19 mouse cellular contexts compared by ENCODE assay signal in the genomic region with DNA sequence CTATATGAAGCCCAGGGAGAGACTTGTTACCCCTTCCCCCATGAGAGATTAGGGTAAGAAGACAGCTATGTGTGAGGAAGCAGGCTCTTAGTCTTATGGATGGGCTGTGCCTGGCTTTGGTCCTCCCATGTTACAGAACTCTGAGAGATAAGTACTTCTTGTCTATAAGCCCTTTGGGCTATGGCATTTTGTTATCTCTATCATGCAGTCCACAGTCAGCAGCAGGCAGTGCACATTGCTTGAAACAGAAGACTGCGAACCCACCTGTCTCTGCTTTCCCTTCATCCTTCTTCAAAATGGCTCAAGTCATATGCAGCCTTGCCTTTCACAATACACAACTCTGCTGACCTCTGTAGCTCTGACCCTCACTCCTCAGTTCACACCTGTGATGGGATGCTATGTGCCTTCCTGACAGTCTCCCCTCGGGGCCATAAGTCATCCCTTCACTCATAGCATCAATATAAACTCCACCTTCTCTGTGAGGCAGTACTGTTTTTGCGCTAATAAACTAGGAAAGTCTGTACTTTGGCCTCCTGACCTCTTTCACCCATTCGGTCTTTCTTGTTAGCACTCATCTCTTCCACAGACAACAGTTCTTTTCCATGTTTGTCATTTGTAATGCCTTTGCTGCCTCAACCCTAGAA.
DNase-seq lines count a peak whose midpoint lies in the region; ATAC-seq and TF ChIP-seq lines count a peak whose summit lies in the region.
"Had no signal": no experiment of that assay in that cellular context is flagged by ENCODE, and none has a peak within 500 bp of the region (broad histone marks: within the 10 kb centered on the region; RNA-seq: fewer than 3 reads in every experiment).

No protein-coding gene starts in this region.

- peak overlapping the region; percentile 43 for H3K4me2 ChIP-seq in liver, embryonic 11.5 days
- no peak overlapping the region for H3K4me2 ChIP-seq in heart, embryonic 12.5 days
- H3K4me2 ChIP-seq in midbrain, embryonic 14.5 days (ENCODE audit: low read length): no peak overlapping the region
- H3K4me2 ChIP-seq: embryonic facial prominence, embryonic 13.5 days; forebrain, embryonic 12.5 days; neural tube, embryonic 12.5 days had no signal

- no peaks in the 10 kb centered on the region for H3K27me3 ChIP-seq in liver, embryonic 11.5 days (replicated peaks; ENCODE audit: control insufficient read depth, insufficient read depth, low read length)
- no peaks in the 10 kb centered on the region for H3K27me3 ChIP-seq in small intestine, adult 2 months (ENCODE audit: control insufficient read depth, insufficient read depth, low read length)
- no peaks in the 10 kb centered on the region for H3K27me3 ChIP-seq in heart, embryonic 12.5 days (replicated peaks)
- no peaks in the 10 kb centered on the region for H3K27me3 ChIP-seq in midbrain, embryonic 14.5 days (ENCODE audit: control insufficient read depth, insufficient read depth, low read length)
- H3K27me3 ChIP-seq: forebrain, embryonic 12.5 days; neural tube, embryonic 12.5 days had no signal

- no peaks in the 10 kb centered on the region for H3K9me3 ChIP-seq in liver, embryonic 11.5 days (ENCODE audit: control insufficient read depth, low read length)
- H3K9me3 ChIP-seq in heart, embryonic 12.5 days (replicated peaks): no peaks in the 10 kb centered on the region
- no peaks in the 10 kb centered on the region for H3K9me3 ChIP-seq in midbrain, embryonic 14.5 days (ENCODE audit: control insufficient read depth, low read length)
- H3K9me3 ChIP-seq: embryonic facial prominence, embryonic 13.5 days; forebrain, embryonic 12.5 days; neural tube, embryonic 12.5 days had no signal

- intact Hi-C loops in heart, postnatal 36 days (cut with DNase I): no loop called here

- H3K36me3 ChIP-seq in liver, embryonic 11.5 days (ENCODE audit: control insufficient read depth, insufficient read depth, low read length): no peaks in the 10 kb centered on the region
- H3K36me3 ChIP-seq in small intestine, adult 2 months (ENCODE audit: control insufficient read depth, insufficient read depth, low read length): no peaks in the 10 kb centered on the region
- H3K36me3 ChIP-seq in heart, embryonic 12.5 days: no peaks in the 10 kb centered on the region
- no peaks in the 10 kb centered on the region for H3K36me3 ChIP-seq in midbrain, embryonic 14.5 days (ENCODE audit: control insufficient read depth, insufficient read depth, low read length)
- H3K36me3 ChIP-seq: embryonic facial prominence, embryonic 13.5 days; forebrain, embryonic 12.5 days; neural tube, embryonic 12.5 days had no signal

- H3K4me1 ChIP-seq in liver, embryonic 11.5 days (replicated peaks; ENCODE audit: control insufficient read depth, insufficient read depth, low read length): peaks cover 20% of the 10 kb centered on the region
- H3K4me1 ChIP-seq in small intestine, adult 2 months (ENCODE audit: control insufficient read depth, insufficient read depth, insufficient read length, low read length): peaks cover 11% of the 10 kb centered on the region; the same call in 1 of the 2 replicates
- H3K4me1 ChIP-seq in heart, embryonic 12.5 days (replicated peaks): peaks cover 16% of the 10 kb centered on the region
- H3K4me1 ChIP-seq in midbrain, embryonic 14.5 days (ENCODE audit: control insufficient read depth, insufficient read depth, low read length): 0 out of 2 replicates have a peak, but pooled peaks cover 3% of the 10 kb centered on the region

- H3K9ac ChIP-seq in liver, embryonic 11.5 days (ENCODE audit: low read depth, low read length): no peak overlapping the region
- no peak overlapping the region for H3K9ac ChIP-seq in heart, embryonic 12.5 days
- H3K9ac ChIP-seq in midbrain, embryonic 14.5 days (replicated peaks; ENCODE audit: low read length): no peak overlapping the region
- H3K9ac ChIP-seq: embryonic facial prominence, embryonic 13.5 days; forebrain, embryonic 12.5 days; neural tube, embryonic 12.5 days had no signal

- H3K4me3 ChIP-seq in liver, embryonic 11.5 days (ENCODE audit: low read depth, low read length): no peak overlapping the region
- H3K4me3 ChIP-seq in small intestine, adult 2 months (ENCODE audit: low read depth, low read length): no peak overlapping the region
- no peak overlapping the region for H3K4me3 ChIP-seq in heart, embryonic 12.5 days
- no peak overlapping the region for H3K4me3 ChIP-seq in midbrain, embryonic 14.5 days (replicated peaks; ENCODE audit: low read depth, low read length)
- H3K4me3 ChIP-seq: embryonic facial prominence, embryonic 13.5 days; forebrain, embryonic 12.5 days; neural tube, embryonic 12.5 days had no signal

- TF ChIP-seq POLR2A in small intestine, adult 2 months (IDR thresholded peaks at IDR 0.05; ENCODE audit: low read depth, low read length): no peak

- DNase-seq in MEL-GATA-1-ER (ENCODE audit: extremely low read depth, low read depth): peak; percentile 62
- no peak for DNase-seq in liver, embryonic 11.5 days (ENCODE audit: low spot score)
- DNase-seq in midbrain, embryonic 14.5 days: no peak
- no peak for DNase-seq in heart, postnatal 36 days
- DNase-seq: adrenal gland, postnatal 10 days; cerebellum, postnatal 36 days; kidney, adult 18-20 months; layer of hippocampus, postnatal 36 days; lung, adult 2 months; thymus, adult 2 months had no signal

- 57% methylated on average over 4 of the region's 4 CpGs for WGBS in liver, embryonic 11.5 days
- WGBS in small intestine, adult 2 months: 35% methylated on average over 4 of the region's 4 CpGs
- WGBS in heart, embryonic 12.5 days: 66% methylated on average over 4 of the region's 4 CpGs
- 91% methylated on average over 4 of the region's 4 CpGs for WGBS in midbrain, embryonic 14.5 days

- TF ChIP-seq CTCF in small intestine, adult 2 months (IDR thresholded peaks at IDR 0.05; ENCODE audit: extremely low read depth, insufficient read length, insufficient replicate concordance, low read depth, low read length): no peak

- peak overlapping the region; percentile 73; the same call in 1 of the 2 replicates for H3K27ac ChIP-seq in liver, embryonic 11.5 days (ENCODE audit: low read depth, low read length)
- peak overlapping the region; percentile 45 for H3K27ac ChIP-seq in small intestine, adult 2 months (ENCODE audit: insufficient read depth, low read depth, low read length)
- no peak overlapping the region for H3K27ac ChIP-seq in heart, embryonic 12.5 days (ENCODE audit: poor library complexity, severe bottlenecking)
- H3K27ac ChIP-seq in midbrain, embryonic 14.5 days (replicated peaks; ENCODE audit: low read depth, low read length): no peak overlapping the region
- H3K27ac ChIP-seq: embryonic facial prominence, embryonic 13.5 days; forebrain, embryonic 12.5 days; macrophage; neural tube, embryonic 12.5 days had no signal

- peak; percentile 89 for ATAC-seq in erythroblast, adult 5-6 weeks (replicated peaks; ENCODE audit: low FRiP score, poor library complexity, severe bottlenecking)
- ATAC-seq in liver, embryonic 11.5 days (replicated peaks; ENCODE audit: low FRiP score): peak; percentile 98
- no peak for ATAC-seq in activated CD4-positive, CD25-positive, alpha-beta regulatory T cell, adult 4 months
- no peak for ATAC-seq in heart, embryonic 12.5 days (ENCODE audit: insufficient number of reproducible peaks, low FRiP score)
- no peak for ATAC-seq in midbrain, embryonic 14.5 days (ENCODE audit: low FRiP score, low TSS enrichment)
- ATAC-seq: midbrain, embryonic 16.5 days had no signal

Comparison
In these comparisons a context has a peak if more than half of its experiments do, and no peak if none do; other contexts are left out.
1. ATAC-seq: peak in erythroblast, adult 5-6 weeks (single experiment) and liver, embryonic 11.5 days (single experiment); none in activated CD4-positive, CD25-positive, alpha-beta regulatory T cell, adult 4 months (single experiment), heart, embryonic 12.5 days (single experiment) and midbrain, embryonic 14.5 days (single experiment).
2. H3K27ac ChIP-seq: peak in liver, embryonic 11.5 days (single experiment) and small intestine, adult 2 months (single experiment); none in heart, embryonic 12.5 days (single experiment) and midbrain, embryonic 14.5 days (single experiment).